Mouse (Mus musculus) CD4-positive naive resting alpha-beta T cell, adult 76 days (primary cell): ENCODE measurements around the gene Olfr601. TPM values are rescaled to one million over a fixed set of nuclear protein-coding genes. Genes with fewer than 3 reads are reported as not detected.

Experiments used
- total RNA-seq: library from RNA; stranded (reverse); gene quantifications from one replicate; pipeline ENCODE4 v1.2.4, GENCODE M21; 2023

The Olfr601 gene
- total RNA-seq = not detected

GRCm38 (mm10) chr7:103362555-103362954 lies at the start of gene Olfr601:
Olfr601 (minus strand) TSS chr7:103362655.

GRCm38 (mm10) chr7:103386077-103386476 lies 23.6 kb upstream of the Olfr601 start, which contains the start of gene Olfr603:
Olfr603 (minus strand) TSS chr7:103386177.

DNA sequence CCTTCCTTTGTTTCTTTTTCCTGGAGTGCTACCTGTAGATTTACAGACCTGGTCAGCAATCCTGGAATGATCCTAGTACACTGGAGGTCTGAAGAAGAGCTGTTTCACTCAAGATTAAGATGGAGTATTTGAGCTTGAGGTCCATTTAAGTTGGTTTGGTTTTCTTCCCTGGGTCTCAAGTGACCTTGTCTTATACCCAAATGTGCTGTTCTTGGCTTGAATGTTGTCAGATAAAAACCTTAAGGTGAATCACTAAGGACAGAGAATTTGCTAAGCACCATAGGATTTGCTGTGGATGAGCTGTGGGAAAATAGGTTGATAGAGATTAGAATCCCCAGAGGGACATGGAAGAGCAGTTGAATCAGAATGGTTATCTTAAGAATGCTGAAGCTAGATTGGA lies 12.9 kb downstream of the Olfr601 start, which contains the start of gene Olfr600:
TSS of gene Olfr600 (minus strand) at position 101 of the 400 bp plus-strand sequence.

GRCm38 (mm10) chr7:103335617-103336016 lies 26.8 kb downstream of the Olfr601 start, which contains the start of gene Olfr599:
Olfr599 (plus strand) TSS chr7:103335917.

GRCm38 (mm10) chr7:103323268-103323667 lies 39.2 kb downstream of the Olfr601 start, which contains the start of gene Olfr598:
Olfr598 (plus strand) TSS chr7:103323568.

DNA sequence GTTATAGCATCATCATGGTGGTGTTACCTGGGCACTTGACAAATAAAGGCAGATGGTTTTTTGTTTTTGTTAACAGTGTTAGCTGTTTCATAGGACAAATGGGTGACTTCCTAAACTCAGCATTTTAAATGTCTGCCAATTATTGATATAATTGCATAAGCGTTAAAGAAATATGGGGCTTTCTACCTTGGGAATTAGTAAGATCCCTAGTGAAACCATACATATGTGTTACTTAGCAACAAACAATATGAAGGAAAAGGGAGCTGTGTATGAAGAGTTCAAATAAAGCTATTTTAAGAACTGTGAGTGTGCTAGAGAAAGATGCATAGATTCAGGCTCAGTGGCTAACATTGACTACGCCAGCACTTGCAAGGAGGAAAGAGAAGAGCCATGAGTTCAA lies 46.4 kb downstream of the Olfr601 start, which contains the start of gene Olfr597:
TSS of gene Olfr597 (plus strand) at position 301 of the 400 bp plus-strand sequence.

Other genes starting within 250 kb of the Olfr601 start
- not detected for gene Olfr586, start 237.0 kb downstream of the Olfr601 start, total RNA-seq
- gene Olfr588-ps1, start 221.8 kb downstream of the Olfr601 start, total RNA-seq = not detected
- not detected for gene Olfr589, start 206.3 kb downstream of the Olfr601 start, total RNA-seq
- gene Olfr591, start 184.3 kb downstream of the Olfr601 start, total RNA-seq = not detected
- gene Olfr592, start 177.9 kb downstream of the Olfr601 start, total RNA-seq = not detected
- gene Olfr593, start 150.8 kb downstream of the Olfr601 start, total RNA-seq = not detected
- gene Olfr594, start 145.7 kb downstream of the Olfr601 start, total RNA-seq = not detected
- gene Usp17ld, start 110.2 kb downstream of the Olfr601 start, total RNA-seq = not detected
- gene Olfr596, start 57.0 kb downstream of the Olfr601 start, total RNA-seq = not detected
- gene Olfr597, start 46.3 kb downstream of the Olfr601 start, total RNA-seq = not detected
- gene Olfr598, start 39.1 kb downstream of the Olfr601 start, total RNA-seq = not detected
- gene Olfr599, start 26.7 kb downstream of the Olfr601 start, total RNA-seq = not detected
- gene Olfr600, start 13.0 kb downstream of the Olfr601 start, total RNA-seq = not detected
- gene Olfr603, start 23.5 kb upstream of the Olfr601 start, total RNA-seq = not detected
- gene Usp17lc, start 52.4 kb upstream of the Olfr601 start, total RNA-seq = not detected
- not detected for gene Olfr605, start 82.8 kb upstream of the Olfr601 start, total RNA-seq
- not detected for gene Olfr606, start 86.4 kb upstream of the Olfr601 start, total RNA-seq
- gene Olfr607, start 101.5 kb upstream of the Olfr601 start, total RNA-seq = not detected
- not detected for gene Olfr608, start 107.2 kb upstream of the Olfr601 start, total RNA-seq
- gene Olfr609, start 135.4 kb upstream of the Olfr601 start, total RNA-seq = not detected
- gene Olfr610, start 149.5 kb upstream of the Olfr601 start, total RNA-seq = not detected
- gene Olfr611, start 158.2 kb upstream of the Olfr601 start, total RNA-seq = not detected
- not detected for gene Olfr612, start 180.1 kb upstream of the Olfr601 start, total RNA-seq
- gene Olfr613, start 185.4 kb upstream of the Olfr601 start, total RNA-seq = not detected
- gene Olfr615, start 193.4 kb upstream of the Olfr601 start, total RNA-seq = not detected
- gene Olfr616, start 206.5 kb upstream of the Olfr601 start, total RNA-seq = not detected
- not detected for gene Olfr617, start 210.4 kb upstream of the Olfr601 start, total RNA-seq
- not detected for gene Olfr618, start 227.4 kb upstream of the Olfr601 start, total RNA-seq
- not detected for gene Olfr619, start 237.9 kb upstream of the Olfr601 start, total RNA-seq
- gene Olfr620, start 249.9 kb upstream of the Olfr601 start, total RNA-seq = not detected